Mouse (Mus musculus): ENCODE results near the gene Ccdc91. TPM values are rescaled to one million over a fixed set of nuclear protein-coding genes. Genes with fewer than 3 reads are reported as not detected.

The Ccdc91 gene
- total RNA-seq, 2 experiments from 2014 or later: 4.4 to 19.2 TPM

- no peak for ATAC-seq (ENCODE audit: poor library complexity, severe bottlenecking)
Measured at GRCm38 (mm10) chr6:147560436-147560835, 84.8 kb downstream of the Ccdc91 start.

GRCm38 (mm10) chr6:147569246-147569645, 93.6 kb downstream of the Ccdc91 start:
- ATAC-seq (ENCODE audit: poor library complexity, severe bottlenecking): no peak

GRCm38 (mm10) chr6:147573137-147573536, 97.5 kb downstream of the Ccdc91 start:
- peak; percentile 14; the same call in 1 of the 2 replicates for ATAC-seq (ENCODE audit: poor library complexity, severe bottlenecking)

- 0 out of 2 replicates have a peak, but pooled peaks have one; percentile 5 for ATAC-seq (ENCODE audit: poor library complexity, severe bottlenecking)
Measured at GRCm38 (mm10) chr6:147574454-147575182, 99.0 kb downstream of the Ccdc91 start.

GRCm38 (mm10) chr6:147575183-147575784, 99.7 kb downstream of the Ccdc91 start:
- ATAC-seq (ENCODE audit: poor library complexity, severe bottlenecking): no peak

GRCm38 (mm10) chr6:147587675-147588074, 112.0 kb downstream of the Ccdc91 start:
- no peak for ATAC-seq (ENCODE audit: poor library complexity, severe bottlenecking)

GRCm38 (mm10) chr6:147606666-147607065, 131.0 kb downstream of the Ccdc91 start:
- peak; percentile 79 for ATAC-seq (ENCODE audit: poor library complexity, severe bottlenecking)

- ATAC-seq (ENCODE audit: poor library complexity, severe bottlenecking): no peak
Measured at GRCm38 (mm10) chr6:147607613-147608012, 132.0 kb downstream of the Ccdc91 start.

- no peak for ATAC-seq (ENCODE audit: poor library complexity, severe bottlenecking)
Measured at GRCm38 (mm10) chr6:147615306-147615705, 139.7 kb downstream of the Ccdc91 start.

- no peak for ATAC-seq (ENCODE audit: poor library complexity, severe bottlenecking)
Measured at GRCm38 (mm10) chr6:147623142-147623541, 147.5 kb downstream of the Ccdc91 start.

- no peak for ATAC-seq (ENCODE audit: poor library complexity, severe bottlenecking)
Measured at GRCm38 (mm10) chr6:147636464-147636863, 160.8 kb downstream of the Ccdc91 start.

- no peak for ATAC-seq (ENCODE audit: poor library complexity, severe bottlenecking)
Measured at GRCm38 (mm10) chr6:147643875-147644274, 168.2 kb downstream of the Ccdc91 start.

- no peak for ATAC-seq (ENCODE audit: poor library complexity, severe bottlenecking)
Measured at GRCm38 (mm10) chr6:147644391-147644790, 168.8 kb downstream of the Ccdc91 start.

- no peak for ATAC-seq (ENCODE audit: poor library complexity, severe bottlenecking)
Measured at GRCm38 (mm10) chr6:147646401-147646968, 170.9 kb downstream of the Ccdc91 start.

GRCm38 (mm10) chr6:147658025-147658424, 182.4 kb downstream of the Ccdc91 start:
- ATAC-seq (ENCODE audit: poor library complexity, severe bottlenecking): no peak

GRCm38 (mm10) chr6:147660718-147661117, 185.1 kb downstream of the Ccdc91 start:
- no peak for ATAC-seq (ENCODE audit: poor library complexity, severe bottlenecking)

GRCm38 (mm10) chr6:147661841-147662240, 186.2 kb downstream of the Ccdc91 start:
- ATAC-seq (ENCODE audit: poor library complexity, severe bottlenecking): no peak

GRCm38 (mm10) chr6:147662610-147663009, 187.0 kb downstream of the Ccdc91 start:
- ATAC-seq (ENCODE audit: poor library complexity, severe bottlenecking): no peak

- ATAC-seq (ENCODE audit: poor library complexity, severe bottlenecking): peak; percentile 84
Measured at GRCm38 (mm10) chr6:147664339-147664738, 188.7 kb downstream of the Ccdc91 start.

- no peak for ATAC-seq (ENCODE audit: poor library complexity, severe bottlenecking)
Measured at GRCm38 (mm10) chr6:147671366-147671765, 195.7 kb downstream of the Ccdc91 start.

GRCm38 (mm10) chr6:147672481-147672880, 196.9 kb downstream of the Ccdc91 start:
- ATAC-seq (ENCODE audit: poor library complexity, severe bottlenecking): no peak

All from megakaryocyte, adult 5-6 weeks (primary cell).